Mouse (Mus musculus): ENCODE measurements around the gene Cyp11a1.

DNA sequence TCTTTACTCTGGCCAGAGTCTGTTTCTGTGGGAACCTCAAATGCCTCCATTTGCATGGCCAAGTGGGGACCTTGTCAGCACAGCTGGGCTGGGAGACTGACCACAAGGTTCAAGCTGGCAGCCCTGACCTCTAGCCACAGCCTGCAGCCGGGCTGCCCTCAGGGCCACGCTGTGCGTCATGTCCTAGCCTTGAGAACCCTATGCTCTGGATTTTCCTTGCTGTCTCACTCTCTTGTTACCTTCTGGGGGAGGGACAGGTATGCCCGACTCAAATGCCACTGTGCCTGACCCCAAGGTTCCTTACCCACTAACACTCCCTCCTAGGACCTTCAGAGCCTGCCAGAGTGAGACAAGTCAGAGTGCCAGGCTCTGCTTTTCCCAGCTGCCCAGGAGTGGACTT, 30.8 kb downstream of the Cyp11a1 start:
- TF ChIP-seq POLR2A (IDR thresholded peaks at IDR 0.05; ENCODE audit: control insufficient read depth, low read depth, low read length) (no peak), CTCF (IDR thresholded peaks at IDR 0.05; ENCODE audit: control insufficient read depth, insufficient read depth, insufficient replicate concordance, low read depth, low read length) (no peak)
